Mouse (Mus musculus) thymus, adult 2 months (tissue): ENCODE measurements around the gene Dync2h1.
"Not testable (repeated sequence)": the region's sequence is repeated elsewhere in the genome, so short reads cannot be mapped to it uniquely, and the experiment has no call there.

Experiments
- CTCF ChIP-seq: fragments of 200-500 bp; IDR thresholded peaks from 2 replicates; pipeline ENCODE4 v1.5.1; 2012; ENCODE audit warnings: mild to moderate bottlenecking, control low read depth, low read length, moderate library complexity, borderline replicate concordance; ENCODE audit not compliant: control insufficient read depth, poor library complexity, insufficient read depth; ENCODE audit errors: extremely low read depth
- POLR2A ChIP-seq: fragments of 200-500 bp; IDR thresholded peaks from 2 replicates; pipeline ENCODE4 v1.6.1; 2012; ENCODE audit warnings: mild to moderate bottlenecking, low read length, control low read depth, moderate library complexity; ENCODE audit not compliant: control insufficient read depth, poor library complexity, insufficient read depth; ENCODE audit errors: extremely low read depth

DNA sequence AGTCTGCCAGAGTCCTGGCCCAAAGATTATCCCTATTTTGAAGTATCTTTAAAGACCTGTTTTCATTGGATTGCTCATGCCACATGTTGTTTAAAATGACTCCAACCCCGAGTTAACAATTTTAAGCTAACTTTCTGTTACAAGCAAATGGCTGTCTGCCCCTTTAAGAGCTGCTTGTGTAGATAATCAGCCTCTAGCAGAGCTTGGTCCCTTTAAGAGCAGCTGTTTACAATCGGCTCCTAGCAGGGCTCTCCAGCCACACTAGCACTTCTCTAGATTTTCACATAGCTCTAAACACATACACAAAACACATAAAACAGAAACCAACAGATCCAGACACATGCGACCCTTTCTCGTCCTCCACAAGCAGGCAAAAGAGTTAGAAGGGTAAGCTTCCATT, 273.7 kb downstream of the Dync2h1 start:
- not testable (repeated sequence) for TF ChIP-seq CTCF, POLR2A
